Comparison of ENCODE assay signal across 8 mouse cellular contexts in the genomic region with DNA sequence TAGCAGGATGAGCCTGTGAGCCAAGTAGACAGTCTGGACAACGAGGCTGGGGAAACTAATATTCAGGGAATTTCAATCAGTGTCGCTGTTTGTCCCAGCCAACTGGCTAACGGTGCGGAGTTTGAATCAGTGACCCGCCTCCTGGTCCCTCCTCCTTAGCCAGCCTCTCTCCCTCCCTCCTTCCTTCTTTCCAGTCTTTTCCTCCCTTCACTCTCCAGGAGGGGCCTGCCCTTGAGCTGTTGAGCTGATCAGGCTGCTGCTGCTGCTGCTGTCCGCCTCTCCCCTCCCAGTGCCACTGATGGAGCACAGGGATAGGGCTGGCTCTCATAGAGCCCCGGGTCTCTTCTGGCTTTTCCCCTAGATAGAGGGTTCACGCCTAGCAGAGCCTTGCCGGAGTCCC. TPM values are rescaled to one million over a fixed set of nuclear protein-coding genes. Genes with fewer than 3 reads are reported as not detected.
DNase-seq lines count a peak whose midpoint lies in the region; ATAC-seq and TF ChIP-seq lines count a peak whose summit lies in the region.

A gene (plus strand): TSS at position 203 of the 400 bp plus-strand sequence.

- peak within 1 kb of the TSS; percentile 28; the same call in 1 of the 2 replicates for H3K4me2 ChIP-seq in embryonic facial prominence, embryonic 13.5 days

- WGBS in embryonic facial prominence, embryonic 13.5 days, result 48% methylated on average over 9 of the region's 9 CpGs

- no peaks in the 10 kb centered on the region for H3K4me1 ChIP-seq in embryonic facial prominence, embryonic 13.5 days

- no peaks in the 10 kb centered on the region for H3K36me3 ChIP-seq in embryonic facial prominence, embryonic 13.5 days

- H3K9me3 ChIP-seq in embryonic facial prominence, embryonic 13.5 days, result no peaks in the 10 kb centered on the region

- H3K27me3 ChIP-seq in embryonic facial prominence, embryonic 13.5 days, result peaks cover 50% of the 10 kb centered on the region

- TF ChIP-seq CTCF in layer of hippocampus, adult 2 months (conservative IDR thresholded peaks at IDR 0.05), result no peak

- no peak within 1 kb of the TSS for H3K9ac ChIP-seq in embryonic facial prominence, embryonic 13.5 days

- no peak within 1 kb of the TSS for H3K27ac ChIP-seq in layer of hippocampus, adult 2 months
- H3K27ac ChIP-seq in embryonic facial prominence, embryonic 13.5 days, result no peak within 1 kb of the TSS

- DNase-seq in layer of hippocampus, adult 2 months (ENCODE audit: low spot score in 2 of 2), result no peak
- DNase-seq in layer of hippocampus, adult 8-10 months (ENCODE audit: low spot score in 2 of 2), result no peak
- DNase-seq in heart, postnatal 4 days, result peak; percentile 30
- DNase-seq in lung, postnatal 36 days, result peak; percentile 31
- DNase-seq in frontal cortex, postnatal 10 days (ENCODE audit: low spot score in 2 of 2), result no peak

- no peak for ATAC-seq in embryonic facial prominence, embryonic 13.5 days (ENCODE audit: insufficient number of reproducible peaks, insufficient read depth, low FRiP score, low TSS enrichment, low read depth)
- ATAC-seq in monocyte, adult 5-6 weeks (replicated peaks; ENCODE audit: insufficient number of reproducible peaks, low FRiP score, low TSS enrichment, poor library complexity, severe bottlenecking), result no peak
- no peak for ATAC-seq in activated CD4-positive, CD25-positive, alpha-beta regulatory T cell, adult 4 months

- H3K4me3 ChIP-seq in layer of hippocampus, adult 2 months, result 0 out of 2 replicates have a peak within 1 kb of the TSS, but pooled peaks have one; percentile 22
- peak within 1 kb of the TSS; percentile 9; the same call in 1 of the 2 replicates for H3K4me3 ChIP-seq in embryonic facial prominence, embryonic 13.5 days

RNA-seq across cellular contexts. Expression of the gene that starts here (rescaled TPM):
- total RNA-seq in layer of hippocampus, adult 2 months (2021), result 1 to 10 TPM; 7.6 to 9.0 TPM
- 10 to 100 TPM in 1 of 4 experiments, 1 to 10 TPM in 3; 8.4 to 11.2 (median 9.7) TPM for total RNA-seq in layer of hippocampus, adult 8-10 months (2022)
- polyA plus RNA-seq in embryonic facial prominence, embryonic 13.5 days (2015; fragmentation: Nextera tagmentation; extraction: Ambion mirVana), result 6.2 and 6.4 TPM in 2 replicates
- 10 to 100 TPM; 23.1 to 28.7 TPM for total RNA-seq in heart, postnatal 4 days (2021)
- total RNA-seq in monocyte, adult 5-6 weeks (2017), result 5.9 to 8.0 TPM (median 7.1 TPM) in 3 replicates
- polyA plus RNA-seq in activated CD4-positive, CD25-positive, alpha-beta regulatory T cell, adult 4 months (2017; shearing (Covaris generic)), result under 1 TPM; 0.28 to 0.38 TPM

Comparison
In these comparisons a context has a peak if more than half of its experiments do, and no peak if none do; other contexts are left out.
1. DNase-seq: peak in heart, postnatal 4 days (single experiment) and lung, postnatal 36 days (single experiment); none in layer of hippocampus, adult 2 months (0 of 2), layer of hippocampus, adult 8-10 months (0 of 2) and frontal cortex, postnatal 10 days (0 of 2).